Mouse (Mus musculus): ENCODE results near the gene Vmn1r82. TPM values are rescaled to one million over a fixed set of nuclear protein-coding genes. Genes with fewer than 3 reads are reported as not detected.

Gene Vmn1r82
- polyA plus RNA-seq (2016; fragmentation: Nextera tagmentation; extraction: Ambion mirVana), result not detected in 2 replicates

- WGBS, result 67% methylated on average over 2 of the region's 2 CpGs
- Histone ChIP-seq H3K27me3 (no peaks in the 10 kb centered on the region), H3K4me3 (no peak within 1 kb of the TSS), H3K9ac (no peak within 1 kb of the TSS), H3K36me3 (no peaks in the 10 kb centered on the region), H3K4me2 (replicated peaks) (no peak within 1 kb of the TSS), H3K4me1 (no peaks in the 10 kb centered on the region), H3K9me3 (replicated peaks) (peaks cover 13% of the 10 kb centered on the region), H3K27ac (no peak within 1 kb of the TSS)
- ATAC-seq (ENCODE audit: low FRiP score), result no peak
Measured at GRCm38 (mm10) chr7:12300130-12300529, at the start of gene Vmn1r82. TSS of gene Vmn1r82 (plus strand) at chr7:12300430.

- Histone ChIP-seq H3K27me3 (no peaks in the 10 kb centered on the region), H3K9me3 (replicated peaks) (peaks cover 10% of the 10 kb centered on the region; the same call in 1 of the 2 replicates), H3K4me1 (no peaks in the 10 kb centered on the region), H3K27ac (no peak within 1 kb of the TSS), H3K4me2 (replicated peaks) (no peak within 1 kb of the TSS), H3K36me3 (no peaks in the 10 kb centered on the region), H3K4me3 (no peak within 1 kb of the TSS), H3K9ac (no peak within 1 kb of the TSS)
- no peak for ATAC-seq (ENCODE audit: low FRiP score)
- WGBS, result 81% methylated on average over 1 of the region's 1 CpGs
Measured at GRCm38 (mm10) chr7:12268169-12268568, 32.1 kb upstream of the Vmn1r82 start, which contains the start of gene Vmn1r81. TSS of gene Vmn1r81 (minus strand) at chr7:12268269.

GRCm38 (mm10) chr7:12329381-12329780 is 29.2 kb downstream of the Vmn1r82 start, which contains the start of gene Vmn1r83:
TSS of gene Vmn1r83 (minus strand) at chr7:12329481.
- WGBS, result 82% methylated on average over 2 of the region's 2 CpGs
- Histone ChIP-seq H3K4me3 (no peak within 1 kb of the TSS), H3K4me1 (no peaks in the 10 kb centered on the region), H3K36me3 (no peaks in the 10 kb centered on the region), H3K4me2 (replicated peaks) (no peak within 1 kb of the TSS), H3K27me3 (no peaks in the 10 kb centered on the region), H3K9me3 (replicated peaks) (peaks cover 21% of the 10 kb centered on the region), H3K9ac (no peak within 1 kb of the TSS), H3K27ac (no peak within 1 kb of the TSS)
- ATAC-seq (ENCODE audit: low FRiP score), result no peak

Other genes with a start within 250 kb of the Vmn1r82 start
- not detected in 2 replicates for gene Vmn1r78, start 150.2 kb upstream of the Vmn1r82 start, polyA plus RNA-seq (2016; fragmentation: Nextera tagmentation; extraction: Ambion mirVana)
- not detected in 2 replicates for gene Vmn1r79, start 129.2 kb upstream of the Vmn1r82 start, polyA plus RNA-seq (2016; fragmentation: Nextera tagmentation; extraction: Ambion mirVana)
- gene Vmn1r80, start 111.1 kb upstream of the Vmn1r82 start, polyA plus RNA-seq (2016; fragmentation: Nextera tagmentation; extraction: Ambion mirVana), result not detected in 2 replicates
- gene Vmn1r81, start 32.2 kb upstream of the Vmn1r82 start, polyA plus RNA-seq (2016; fragmentation: Nextera tagmentation; extraction: Ambion mirVana), result not detected in 2 replicates
- gene Vmn1r83, start 29.1 kb downstream of the Vmn1r82 start, polyA plus RNA-seq (2016; fragmentation: Nextera tagmentation; extraction: Ambion mirVana), result not detected in 2 replicates
- gene Vmn1r84, start 68.8 kb downstream of the Vmn1r82 start, polyA plus RNA-seq (2016; fragmentation: Nextera tagmentation; extraction: Ambion mirVana), result not detected in 2 replicates
- 5.4 and 5.7 TPM in 2 replicates for gene Zfp551, start 122.3 kb downstream of the Vmn1r82 start, polyA plus RNA-seq (2016; fragmentation: Nextera tagmentation; extraction: Ambion mirVana)
- gene Zfp606, start 177.9 kb downstream of the Vmn1r82 start, polyA plus RNA-seq (2016; fragmentation: Nextera tagmentation; extraction: Ambion mirVana), result 52.0 and 55.8 TPM in 2 replicates
- not detected in 2 replicates for gene 2900092C05Rik, start 212.1 kb downstream of the Vmn1r82 start, polyA plus RNA-seq (2016; fragmentation: Nextera tagmentation; extraction: Ambion mirVana)